Mouse (Mus musculus): ENCODE measurements at regions not wholly inside any gene's neighbourhood (a gene's known extent, or its start where the extent isn't known, plus 50 kb on each side); places are given as distances from the start of the nearest gene placed in this dataset.
A peak's percentile ranks its signal among the peaks of the same experiment; 100 is the strongest.

- H3K36me3 ChIP-seq (replicated peaks; ENCODE audit: control insufficient read depth, insufficient read depth, low read depth): no peaks in the 10 kb centered on the region
- DNase-seq (ENCODE audit: low read depth in 3 of 3, low spot score in 3 of 3): no peak
- H3K4me1 ChIP-seq (replicated peaks; ENCODE audit: control insufficient read depth in 2 of 2, insufficient read depth in 2 of 2, low read length in 1 of 2): peaks cover 17 to 22% of the 10 kb centered on the region in 2 experiments
- no peaks in the 10 kb centered on the region for H3K27me3 ChIP-seq (ENCODE audit: control insufficient read depth, insufficient read depth, low read length)
- no peak for ATAC-seq (ENCODE audit: insufficient read depth)
- H3K9me3 ChIP-seq (ENCODE audit: control insufficient read depth, low read length): no peaks in the 10 kb centered on the region
- H3K4me2 ChIP-seq (ENCODE audit: low read depth): no peak overlapping the region
- H3K9ac ChIP-seq (replicated peaks): no peak overlapping the region
- 73% methylated on average over 1 of the region's 1 CpGs for WGBS (ENCODE audit: insufficient replicate concordance)
- no peak overlapping the region for H3K4me3 ChIP-seq (ENCODE audit: insufficient read depth in 1 of 2, low read depth in 2 of 2, low read length in 2 of 2)
- H3K27ac ChIP-seq: no peak overlapping the region
- TF ChIP-seq EP300 (IDR thresholded peaks at IDR 0.05; ENCODE audit: low read depth) (no peak), CTCF (IDR thresholded peaks at IDR 0.05; ENCODE audit: low read depth) (no peak)
Measured at GRCm38 (mm10) chr15:16313818-16314217, 414.7 kb upstream of the Cdh9 start.

- peak overlapping the region; percentile 82 for H3K27ac ChIP-seq
- WGBS (ENCODE audit: insufficient replicate concordance): 34% methylated on average over 6 of the region's 6 CpGs
- no peaks in the 10 kb centered on the region for H3K27me3 ChIP-seq (ENCODE audit: control insufficient read depth, insufficient read depth, low read length)
- no peaks in the 10 kb centered on the region for H3K9me3 ChIP-seq (ENCODE audit: control insufficient read depth, low read length)
- H3K4me1 ChIP-seq (replicated peaks; ENCODE audit: control insufficient read depth in 2 of 2, insufficient read depth in 2 of 2, low read length in 1 of 2): peaks cover 16 to 22% of the 10 kb centered on the region in 2 experiments
- H3K36me3 ChIP-seq (replicated peaks; ENCODE audit: control insufficient read depth, insufficient read depth, low read depth): no peaks in the 10 kb centered on the region
- no peak overlapping the region for H3K4me3 ChIP-seq (ENCODE audit: insufficient read depth in 1 of 2, low read depth in 2 of 2, low read length in 2 of 2)
- peak overlapping the region; percentile 39 for H3K4me2 ChIP-seq (ENCODE audit: low read depth)
- H3K9ac ChIP-seq (replicated peaks): 0 out of 2 replicates have a peak overlapping the region, but pooled peaks have one; percentile 7
- DNase-seq (ENCODE audit: low read depth in 3 of 3, low spot score in 3 of 3) (peak; percentile 58 to 68 (median 64)), ATAC-seq (ENCODE audit: insufficient read depth) (peak; percentile 81)
- TF ChIP-seq EP300 (IDR thresholded peaks at IDR 0.05; ENCODE audit: low read depth) (peak; percentile 75), CTCF (IDR thresholded peaks at IDR 0.05; ENCODE audit: low read depth) (no peak)
Measured at GRCm38 (mm10) chr15:16314606-16315005, 413.9 kb upstream of the Cdh9 start.

- Histone ChIP-seq H3K27me3 (ENCODE audit: control insufficient read depth, insufficient read depth, low read length) (no peaks in the 10 kb centered on the region), H3K4me2 (ENCODE audit: low read depth) (peak overlapping the region; percentile 39), H3K4me1 (replicated peaks; ENCODE audit: control insufficient read depth in 2 of 2, insufficient read depth in 2 of 2, low read length in 1 of 2) (peaks cover 14 to 22% of the 10 kb centered on the region in 2 experiments), H3K27ac (peak overlapping the region; percentile 82), H3K4me3 (ENCODE audit: insufficient read depth in 1 of 2, low read depth in 2 of 2, low read length in 2 of 2) (no peak overlapping the region), H3K36me3 (replicated peaks; ENCODE audit: control insufficient read depth, insufficient read depth, low read depth) (no peaks in the 10 kb centered on the region), H3K9me3 (ENCODE audit: control insufficient read depth, low read length) (no peaks in the 10 kb centered on the region), H3K9ac (replicated peaks) (no peak overlapping the region)
- WGBS (ENCODE audit: insufficient replicate concordance): 43% methylated on average over 1 of the region's 1 CpGs
- DNase-seq (ENCODE audit: low read depth in 3 of 3, low spot score in 3 of 3): peak in 2 of 3 experiments; percentile 28 to 41
- TF ChIP-seq EP300 (IDR thresholded peaks at IDR 0.05; ENCODE audit: low read depth): peak; percentile 45
- TF ChIP-seq CTCF (IDR thresholded peaks at IDR 0.05; ENCODE audit: low read depth): no peak
- ATAC-seq (ENCODE audit: insufficient read depth): peak; percentile 60
Measured at GRCm38 (mm10) chr15:16315085-16315484, 413.5 kb upstream of the Cdh9 start.

GRCm38 (mm10) chr15:16326327-16326726 is 402.2 kb upstream of the Cdh9 start:
- DNase-seq (ENCODE audit: low read depth in 3 of 3, low spot score in 3 of 3): no peak
- Histone ChIP-seq H3K4me2 (ENCODE audit: low read depth) (no peak overlapping the region), H3K9me3 (ENCODE audit: control insufficient read depth, low read length) (no peaks in the 10 kb centered on the region), H3K4me3 (ENCODE audit: insufficient read depth in 1 of 2, low read depth in 2 of 2, low read length in 2 of 2) (no peak overlapping the region), H3K4me1 (replicated peaks; ENCODE audit: control insufficient read depth in 2 of 2, insufficient read depth in 2 of 2, low read length in 1 of 2) (no peaks in the 10 kb centered on the region), H3K27ac (no peak overlapping the region), H3K36me3 (replicated peaks; ENCODE audit: control insufficient read depth, insufficient read depth, low read depth) (no peaks in the 10 kb centered on the region), H3K9ac (replicated peaks) (no peak overlapping the region), H3K27me3 (ENCODE audit: control insufficient read depth, insufficient read depth, low read length) (no peaks in the 10 kb centered on the region)
- TF ChIP-seq EP300 (IDR thresholded peaks at IDR 0.05; ENCODE audit: low read depth) (no peak), CTCF (IDR thresholded peaks at IDR 0.05; ENCODE audit: low read depth) (no peak)
- no peak for ATAC-seq (ENCODE audit: insufficient read depth)
- WGBS (ENCODE audit: insufficient replicate concordance): 39% methylated on average over 2 of the region's 2 CpGs
